Mouse (Mus musculus): ENCODE results near the gene Susd3. TPM values are rescaled to one million over a fixed set of nuclear protein-coding genes. Genes with fewer than 3 reads are reported as not detected.

Susd3 gene
- polyA plus RNA-seq (2012; rRNA removed) = 0.50 and 3.7 TPM in 2 replicates

DNA sequence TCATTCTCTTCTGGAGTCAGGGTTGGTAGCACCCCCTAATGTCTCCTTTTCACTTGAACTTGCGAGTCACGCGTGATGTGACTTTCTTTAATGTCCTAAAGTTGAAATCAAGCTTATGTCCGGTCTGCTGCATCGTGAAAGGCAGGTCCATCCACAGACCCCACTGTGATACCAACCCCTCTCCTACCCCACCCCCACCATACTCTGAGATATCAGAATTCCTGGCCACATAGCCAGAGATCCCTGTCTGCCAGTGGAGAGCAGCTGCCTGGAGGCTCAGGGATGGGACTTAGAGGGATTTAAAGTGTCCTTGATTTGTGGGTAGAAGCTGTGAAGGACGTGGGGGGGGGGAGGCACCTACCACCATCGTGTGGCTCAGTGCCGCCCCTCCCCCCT is at the start of gene Susd3:
Susd3 (minus strand) TSS at position 240 of the 396 bp plus-strand sequence.

GRCm38 (mm10) chr13:49215504-49216219 is 32.8 kb downstream of the Susd3 start, which contains the start of gene Card19:
Gene Card19 (minus strand): TSS chr13:49216037.

DNA sequence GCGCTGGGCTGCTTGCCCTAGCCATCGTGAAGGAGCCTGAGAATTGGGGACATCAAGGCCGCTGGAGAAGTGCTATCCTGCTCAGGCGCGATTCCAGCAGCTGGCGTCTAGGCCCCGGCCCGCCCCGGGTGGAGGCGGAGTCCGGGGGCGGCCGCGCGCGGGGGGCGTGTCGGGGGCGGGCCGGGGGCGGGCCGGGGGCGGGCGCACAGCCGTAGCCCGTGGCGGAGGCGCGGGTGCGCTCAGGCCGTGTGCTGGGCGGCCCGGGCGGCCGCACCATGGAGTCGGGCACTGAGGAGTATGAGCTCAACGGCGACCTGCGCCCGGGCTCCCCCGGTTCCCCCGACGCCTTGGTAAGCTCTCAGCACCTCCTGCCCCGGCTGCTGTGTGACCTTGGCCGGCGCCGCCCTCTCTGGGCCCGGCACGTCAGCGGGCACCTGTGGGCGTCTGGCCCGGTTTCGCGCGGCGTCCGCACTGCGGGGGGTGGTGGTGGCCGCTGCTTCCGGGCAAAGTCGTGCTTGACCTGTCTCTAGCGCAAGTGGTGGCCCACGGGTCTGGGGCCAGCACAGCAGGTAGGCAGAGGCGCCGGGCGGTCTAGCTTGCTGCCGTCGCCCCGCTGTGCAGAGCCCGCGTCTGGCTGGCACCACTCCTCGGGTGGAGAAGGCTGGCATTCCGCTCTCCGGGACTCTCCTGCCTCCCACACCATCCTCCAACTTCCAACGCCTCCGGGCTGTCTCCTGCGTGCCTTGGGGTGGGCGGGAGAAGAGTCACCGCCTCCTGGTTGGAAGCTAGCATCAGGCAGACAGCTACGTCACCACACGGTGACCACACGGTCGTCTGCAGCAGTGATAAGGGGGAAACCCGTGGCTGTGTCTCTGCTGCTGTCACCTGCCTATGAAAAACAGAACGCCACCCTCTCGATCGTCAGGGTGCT is 61.0 kb downstream of the Susd3 start, which contains the start of gene Ninj1:
Ninj1 (plus strand) TSS at position 198 of the 931 bp plus-strand sequence.

Other genes with a start within 250 kb of the Susd3 start
- 13.7 and 14.0 TPM in 2 replicates for gene Wnk2, start 100.7 kb downstream of the Susd3 start, polyA plus RNA-seq (2012; rRNA removed)
- 151 and 187 TPM in 2 replicates for gene Ninj1, start 61.2 kb downstream of the Susd3 start, polyA plus RNA-seq (2012; rRNA removed)
- 154 and 247 TPM in 2 replicates for gene Card19, start 32.7 kb downstream of the Susd3 start, polyA plus RNA-seq (2012; rRNA removed)
- 0.56 and 0.62 TPM in 2 replicates for gene Fgd3, start 71.6 kb upstream of the Susd3 start, polyA plus RNA-seq (2012; rRNA removed)
- 8.7 and 9.2 TPM in 2 replicates for gene Bicd2, start 92.9 kb upstream of the Susd3 start, polyA plus RNA-seq (2012; rRNA removed)
- 5.8 and 8.4 TPM in 2 replicates for gene Ippk, start 172.5 kb upstream of the Susd3 start, polyA plus RNA-seq (2012; rRNA removed)
- not detected in 2 replicates for gene Tes3-ps, start 244.6 kb upstream of the Susd3 start, polyA plus RNA-seq (2012; rRNA removed)

Data from stomach, adult 2 months (tissue).